Mouse (Mus musculus) embryo, embryonic 9.5 days (tissue): ENCODE results near the gene Xk.
"Not testable (repeated sequence)": the region's sequence is repeated elsewhere in the genome, so short reads cannot be mapped to it uniquely, and the experiment has no call there.

Experiments
- DNase-seq: peaks from one replicate; pipeline ENCODE4 v3.0.0-alpha.2; 2017; ENCODE audit errors: extremely low spot score

Xk gene

DNA sequence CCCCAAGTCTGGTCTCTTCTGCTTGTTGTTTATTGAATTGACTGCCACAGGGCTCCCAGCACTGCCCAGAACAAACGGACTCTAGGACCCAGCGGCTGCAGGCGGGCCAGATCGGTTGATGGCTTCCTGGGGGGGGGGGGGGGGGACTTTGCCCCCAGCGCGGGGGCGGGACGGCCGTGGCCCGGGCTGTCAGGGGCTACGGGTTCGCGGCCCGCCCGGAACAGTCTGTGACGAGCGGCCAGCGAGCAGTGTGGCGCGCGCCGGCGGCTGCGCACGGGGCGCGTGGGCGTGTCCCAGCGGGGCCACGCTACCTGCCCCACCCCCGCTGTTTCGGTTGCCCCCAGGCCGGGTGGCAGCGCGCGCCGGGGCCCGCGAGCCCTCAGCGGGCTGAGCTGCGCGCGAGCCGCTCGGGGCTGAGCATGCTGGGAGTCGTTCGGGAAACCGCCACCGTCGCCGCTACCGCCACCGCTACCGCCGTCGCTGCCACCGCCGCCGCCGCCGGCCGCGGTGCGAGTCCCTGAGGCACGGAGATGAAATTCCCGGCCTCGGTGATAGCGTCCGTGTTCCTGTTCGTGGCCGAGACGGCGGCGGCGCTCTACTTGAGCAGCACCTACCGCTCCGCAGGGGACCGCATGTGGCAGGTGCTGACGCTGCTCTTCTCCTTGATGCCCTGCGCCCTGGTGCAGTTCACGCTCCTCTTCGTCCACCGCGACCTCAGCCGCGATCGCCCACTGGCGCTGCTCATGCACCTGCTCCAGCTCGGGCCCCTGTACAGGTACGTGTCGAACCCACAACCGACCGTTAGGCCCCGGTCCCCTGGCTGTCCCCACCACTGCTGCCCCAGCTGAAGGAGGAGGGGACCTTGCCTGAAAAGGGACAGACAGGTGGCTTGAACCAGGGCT is at the start of gene Xk:
Gene Xk, plus strand, starts transcription at position 297 of the 902 bp plus-strand sequence.
- DNase-seq: peak; percentile 57

DNA sequence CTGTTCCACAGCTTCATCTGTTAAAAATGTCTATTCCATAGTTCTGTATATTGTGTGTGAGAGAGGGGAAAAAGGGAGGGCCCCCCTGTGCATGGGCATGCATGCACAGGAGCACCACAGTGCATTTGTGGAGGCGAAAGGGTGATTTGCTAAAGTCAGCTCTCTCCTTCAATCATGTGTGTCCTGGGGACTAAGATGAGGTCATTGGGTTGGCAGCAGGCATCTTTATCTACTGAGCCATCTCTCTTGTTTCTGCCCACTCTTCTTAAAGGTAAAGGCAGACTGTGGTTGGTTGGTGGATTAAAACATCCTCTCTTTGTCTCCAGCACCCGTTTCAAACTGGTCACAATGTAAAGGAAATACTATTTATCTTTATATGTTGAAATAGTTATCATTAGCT is 45.5 kb upstream of the Xk start:
- no peak for DNase-seq

DNA sequence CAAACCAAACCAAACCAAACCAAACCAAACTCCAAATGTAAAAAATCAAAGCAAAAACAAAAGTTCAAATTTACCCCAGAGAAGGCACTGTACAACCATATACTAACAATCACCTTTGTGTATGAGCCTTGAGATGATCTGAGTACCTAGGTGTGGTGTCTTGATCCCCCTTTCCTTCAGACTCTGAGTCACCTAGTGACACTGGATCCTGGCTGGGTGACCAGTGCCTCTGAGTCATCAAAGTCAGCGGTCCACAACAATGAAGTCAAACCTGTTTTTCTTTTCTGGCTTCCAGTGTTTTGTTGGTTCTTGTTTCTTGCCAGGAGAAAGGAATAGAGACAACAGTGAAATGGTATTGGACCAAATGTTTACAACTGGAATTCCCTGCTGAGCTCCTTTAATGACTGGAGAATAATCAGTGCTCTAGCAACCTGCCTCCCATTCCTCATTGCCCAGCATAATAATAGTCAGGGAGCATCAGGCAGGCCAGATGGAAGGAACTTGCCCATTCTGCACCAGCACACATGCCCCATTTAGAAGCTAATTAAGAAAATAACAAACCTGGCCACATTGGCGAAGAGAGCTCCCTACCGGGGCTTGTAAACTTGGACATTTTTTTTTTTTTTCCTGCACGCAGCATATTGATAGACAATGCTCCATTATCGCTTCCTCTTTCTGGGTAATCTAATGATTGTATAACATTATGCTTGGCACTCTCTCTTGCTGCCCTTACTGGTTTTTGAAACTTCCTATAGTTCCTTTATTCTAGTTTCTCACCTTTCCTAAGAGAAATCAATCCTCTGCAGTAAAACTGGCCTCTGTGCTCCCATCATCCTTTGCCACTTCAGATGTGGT is 31.6 kb upstream of the Xk start:
- DNase-seq: no peak

DNA sequence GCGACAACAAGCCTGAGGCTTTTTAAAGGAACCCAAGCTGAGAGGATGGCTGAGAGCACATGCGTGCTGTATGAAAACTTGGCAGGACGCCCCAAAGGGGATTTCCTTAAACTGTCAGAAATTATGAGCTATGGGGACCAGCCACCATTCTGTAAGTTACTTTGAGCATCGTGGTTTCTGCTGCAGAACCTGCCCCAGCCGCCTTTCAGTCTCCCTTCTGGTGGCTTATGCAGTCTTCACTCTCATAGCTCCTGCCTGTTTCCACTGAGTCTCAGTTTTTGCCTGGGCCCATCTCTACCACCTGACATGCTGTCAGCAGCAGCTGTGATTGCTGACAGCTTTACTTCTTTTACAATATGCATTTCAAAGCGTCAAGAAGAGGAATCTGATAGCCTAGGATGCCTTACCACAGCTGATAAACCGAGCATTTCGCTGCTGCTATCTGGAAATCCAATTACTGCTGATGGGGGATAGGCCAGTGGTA is 29.1 kb upstream of the Xk start:
- DNase-seq: no peak

DNA sequence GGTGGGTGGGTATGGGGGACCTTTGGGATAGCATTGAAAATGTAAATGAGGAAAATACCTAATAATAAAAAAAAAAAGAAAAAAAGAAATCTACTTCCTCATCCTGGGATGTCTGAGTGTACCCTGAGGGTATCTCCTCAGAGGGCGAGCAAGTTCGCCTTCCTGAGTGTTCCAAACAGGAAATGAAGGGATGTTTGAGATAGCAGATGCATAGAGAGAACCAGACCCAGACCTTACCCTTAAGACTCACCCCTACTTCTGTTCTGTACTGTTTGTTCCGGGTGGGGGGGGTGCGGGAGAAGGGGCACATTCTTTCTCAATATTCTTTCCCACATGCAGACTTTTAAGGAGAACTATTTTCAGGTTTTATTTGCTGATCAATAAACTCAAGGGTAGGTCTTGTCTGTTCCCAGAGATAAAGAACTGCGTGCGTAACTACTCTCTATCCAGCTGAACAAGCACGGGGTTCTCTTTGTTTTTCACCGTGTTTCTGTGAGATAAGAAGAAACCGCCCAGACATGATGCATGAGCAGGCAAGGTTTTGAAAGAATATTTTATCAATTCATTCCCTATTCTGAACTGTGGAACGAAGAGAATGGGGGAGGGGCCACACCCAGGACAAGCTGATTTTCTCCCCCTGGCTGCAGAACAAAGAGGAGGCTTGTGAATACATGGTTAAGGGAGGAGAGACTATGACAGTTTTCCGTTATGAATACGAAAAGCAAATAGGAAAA is 27.8 kb upstream of the Xk start:
- DNase-seq: no peak

DNA sequence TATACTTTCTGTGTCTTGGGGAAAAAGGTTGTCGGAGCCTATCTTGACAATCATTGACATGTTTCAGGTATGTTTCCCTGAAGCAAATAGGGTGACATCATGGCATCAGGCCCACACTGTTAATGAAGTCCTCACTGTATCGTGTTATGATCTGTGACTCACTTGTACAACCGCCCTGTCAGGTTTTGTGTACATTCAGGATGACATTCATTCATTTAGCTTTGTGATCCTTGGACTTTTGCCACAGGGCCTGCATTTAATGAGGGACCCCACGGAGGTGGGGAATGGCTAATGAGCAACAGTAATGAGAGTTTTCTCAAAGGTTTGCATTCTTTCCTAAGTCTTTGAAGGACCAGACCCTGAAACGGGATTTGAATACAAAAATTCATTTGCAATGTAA is 23.6 kb upstream of the Xk start:
- DNase-seq: no peak

DNA sequence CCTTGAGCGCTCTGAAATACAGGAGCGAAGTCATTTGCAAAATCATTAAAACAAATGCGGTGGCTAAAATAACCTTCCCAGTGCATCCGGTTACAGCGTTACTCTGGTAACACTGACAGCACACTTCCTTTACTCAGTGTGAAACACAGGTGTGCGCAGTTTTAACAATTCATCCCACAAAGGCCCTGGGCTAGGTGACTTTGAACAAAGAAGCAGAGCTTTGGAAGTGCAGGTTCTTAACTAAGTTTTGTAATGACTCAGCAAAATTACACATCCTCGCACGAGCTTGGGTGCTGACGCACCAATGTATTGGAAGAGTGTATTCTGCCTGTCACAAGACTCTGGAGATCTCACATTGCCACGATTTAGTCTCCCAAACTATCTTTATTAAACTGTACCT is 18.6 kb upstream of the Xk start:
- no peak for DNase-seq

DNA sequence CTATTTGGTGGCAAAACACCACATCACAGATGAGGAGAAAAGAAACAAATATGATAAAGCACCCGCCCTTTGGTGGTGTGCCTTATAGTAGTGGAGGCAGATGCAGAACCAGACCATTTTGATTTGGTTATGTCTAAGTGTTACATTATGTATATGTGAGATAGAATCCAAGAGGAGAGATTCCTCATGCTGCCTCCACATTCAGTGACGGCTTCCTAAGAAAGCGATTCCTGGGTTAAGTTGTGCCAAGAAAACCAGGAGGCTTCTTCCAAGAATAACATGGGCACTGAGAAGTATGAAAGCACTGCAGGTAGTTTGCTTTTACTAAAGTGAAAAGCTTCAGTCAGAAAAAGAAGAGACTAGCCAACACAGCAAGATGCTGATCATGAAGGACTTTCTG is 17.7 kb upstream of the Xk start:
- no peak for DNase-seq

DNA sequence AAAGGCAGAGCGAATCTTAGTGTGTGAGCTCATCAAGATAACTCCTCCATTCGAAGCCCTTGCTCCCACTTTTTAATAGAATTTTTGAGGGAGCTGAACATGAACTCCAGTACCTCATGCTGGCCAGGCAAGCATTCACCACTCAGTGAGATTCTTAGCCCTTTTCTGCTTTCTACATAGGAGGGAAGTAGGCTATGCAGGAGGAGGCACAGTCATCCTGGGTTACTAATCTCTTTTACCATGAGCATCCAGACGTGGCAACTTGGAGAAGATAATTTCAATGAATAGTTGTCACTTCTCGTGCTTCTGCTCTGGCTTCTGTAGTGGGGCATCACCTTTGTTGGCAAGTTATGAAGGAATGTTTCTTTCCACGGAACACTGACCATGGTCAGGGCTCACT is 15.8 kb upstream of the Xk start, which contains the start of gene Gm14862:
Gene Gm14862, minus strand, starts transcription at position 134 of the 400 bp plus-strand sequence.
- DNase-seq: no peak

DNA sequence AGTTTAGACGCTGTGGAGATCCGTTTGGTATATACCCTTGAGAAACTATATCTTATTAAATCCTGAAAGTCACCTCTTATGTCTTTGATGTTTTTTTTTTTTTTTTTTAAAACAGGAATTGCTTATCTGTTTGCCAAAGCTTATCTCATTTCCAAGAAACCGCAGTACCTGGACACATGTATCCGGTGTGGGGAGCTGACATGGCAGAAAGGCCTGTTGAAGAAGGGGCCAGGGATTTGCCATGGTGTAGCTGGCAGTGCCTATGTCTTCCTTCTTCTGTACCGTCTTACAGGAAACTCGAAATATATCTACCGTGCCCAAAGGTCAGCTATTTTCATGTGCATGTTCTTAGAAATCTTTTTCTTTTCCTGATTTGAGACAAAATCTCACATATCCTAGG is 14.7 kb upstream of the Xk start:
- no peak for DNase-seq

DNA sequence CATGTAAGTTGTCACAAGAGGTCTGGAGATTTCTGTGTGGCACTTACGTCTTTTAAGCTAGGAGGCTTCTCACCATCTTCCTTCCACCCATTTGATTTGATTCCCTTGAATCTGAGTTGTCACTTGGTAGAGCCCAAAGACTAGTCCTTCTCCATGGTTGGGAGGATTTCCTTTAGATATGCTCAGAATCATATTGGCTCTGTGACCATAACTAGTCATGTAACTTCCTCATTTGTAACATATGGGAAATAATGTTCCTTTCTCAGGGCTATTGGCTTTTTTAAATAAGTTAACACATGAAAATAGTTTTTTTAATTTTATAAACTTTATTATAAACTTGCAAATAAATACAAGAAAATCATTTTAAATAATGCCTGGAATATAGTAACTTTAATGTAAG is 13.3 kb upstream of the Xk start:
- no peak for DNase-seq

DNA sequence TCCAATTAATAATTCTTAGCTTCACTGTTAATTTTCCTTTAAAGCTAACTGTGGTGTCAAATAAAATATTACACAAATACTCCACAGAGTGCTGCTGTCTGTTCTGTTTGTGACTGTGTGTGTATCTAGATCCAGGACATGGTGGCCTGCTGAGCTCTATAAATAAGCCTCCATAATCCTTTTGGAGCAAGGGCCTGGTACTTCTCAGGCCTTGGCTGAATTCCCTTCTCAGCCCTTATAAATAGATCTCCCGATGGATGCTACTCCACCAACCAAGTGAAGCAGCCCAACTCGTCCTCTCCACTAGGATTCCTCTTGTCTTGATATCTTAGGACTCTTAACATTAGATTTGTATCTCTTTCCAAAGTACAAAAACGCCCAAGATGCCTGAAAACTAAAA is 1.4 kb upstream of the Xk start:
- DNase-seq: no peak

DNA sequence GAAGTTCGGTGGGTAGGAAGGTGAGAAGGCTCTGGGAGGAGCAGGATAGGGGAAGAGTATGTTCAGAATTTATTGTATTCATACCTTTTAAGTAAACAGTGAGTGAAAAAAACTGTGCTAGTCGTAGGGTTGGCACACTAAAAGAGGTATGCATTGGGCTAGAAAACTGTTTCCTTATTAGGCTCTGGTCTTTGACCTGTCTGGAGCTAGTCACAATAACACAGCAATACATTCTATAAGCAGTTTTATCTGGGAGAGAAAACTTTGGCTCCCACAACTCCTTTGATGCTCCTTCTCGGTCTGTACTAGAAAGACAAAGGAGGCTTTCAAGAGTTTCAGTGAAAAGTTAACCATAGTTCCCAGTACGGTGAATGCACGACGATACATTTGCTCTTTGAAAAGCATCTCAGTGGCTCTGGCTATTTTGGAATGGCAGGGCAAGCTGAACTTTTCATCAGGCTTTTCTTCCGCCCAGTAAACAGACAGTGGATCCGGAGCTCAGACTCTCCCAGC is 553 bp upstream of the Xk start:
- DNase-seq: no peak

DNA sequence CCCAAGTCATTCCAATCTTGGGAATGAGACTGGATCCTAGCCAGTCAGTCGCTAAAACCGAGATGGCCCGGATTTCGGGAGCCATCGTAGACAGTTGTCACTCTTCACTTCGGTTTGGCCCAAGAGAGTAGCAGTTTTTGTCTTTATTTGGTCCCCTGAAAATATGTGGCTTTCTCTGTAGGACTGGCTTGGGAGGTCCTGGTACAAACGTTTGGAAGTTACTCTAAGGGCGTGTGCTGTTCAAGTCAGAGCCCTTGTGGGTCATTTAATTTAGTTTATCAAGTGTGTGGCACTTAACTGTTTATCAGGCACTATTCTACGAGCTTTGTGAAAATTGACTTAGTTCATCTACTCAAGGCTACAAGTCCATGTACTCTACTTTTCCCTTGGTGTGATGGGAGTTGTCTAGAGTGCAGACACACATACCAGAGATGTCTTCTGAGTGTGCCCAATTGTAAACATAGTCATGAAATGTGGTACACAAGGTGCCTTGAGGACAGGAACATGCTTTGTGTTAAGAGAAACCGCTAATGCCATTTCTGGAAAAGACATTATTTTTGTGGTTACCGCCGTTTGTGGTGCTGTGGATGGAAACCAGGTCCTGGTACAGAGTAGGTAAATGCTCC is 934 bp downstream of the Xk start:
- DNase-seq: no peak

DNA sequence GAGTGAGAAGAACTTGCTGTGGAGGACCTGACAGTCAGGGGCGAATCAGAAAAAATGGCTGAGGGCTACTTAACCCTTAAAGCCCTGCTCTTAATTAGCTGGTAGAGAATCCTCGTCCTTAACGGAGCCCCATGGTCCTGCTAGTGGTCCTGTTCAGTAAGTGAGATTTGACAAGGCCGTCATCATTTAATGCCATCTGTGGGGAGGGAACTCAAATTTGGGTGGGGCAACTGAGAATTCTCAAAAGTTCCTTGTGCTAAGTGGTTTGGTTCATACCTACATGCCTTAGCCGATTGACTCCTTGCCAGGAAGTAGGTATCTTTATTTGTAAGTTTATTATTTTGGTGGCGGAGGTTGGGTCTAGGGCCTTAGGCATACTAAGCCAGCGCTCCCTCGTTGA is 1.8 kb downstream of the Xk start:
- no peak for DNase-seq

DNA sequence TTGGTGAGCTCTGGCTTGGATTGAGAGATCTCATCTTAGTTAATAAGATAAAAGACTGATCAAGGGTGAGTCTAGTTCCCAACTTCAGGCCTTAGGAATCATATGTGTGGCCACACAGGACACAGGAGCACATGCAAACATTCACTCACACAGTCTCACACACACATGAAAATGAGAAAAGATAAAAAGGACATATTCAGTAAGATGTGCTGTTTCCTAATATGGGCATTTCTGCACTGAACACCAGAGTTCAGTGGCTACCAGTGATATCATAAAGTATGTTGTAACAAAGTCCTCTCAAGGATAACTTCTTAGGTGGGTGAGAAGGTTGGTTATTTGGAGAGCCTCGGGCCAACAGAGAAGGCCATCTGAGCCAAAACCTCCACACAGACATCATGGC is 10.9 kb downstream of the Xk start, which contains the start of gene H2al1m:
Gene H2al1m, plus strand, starts transcription at position 301 of the 400 bp plus-strand sequence.
- DNase-seq: not testable (repeated sequence)

DNA sequence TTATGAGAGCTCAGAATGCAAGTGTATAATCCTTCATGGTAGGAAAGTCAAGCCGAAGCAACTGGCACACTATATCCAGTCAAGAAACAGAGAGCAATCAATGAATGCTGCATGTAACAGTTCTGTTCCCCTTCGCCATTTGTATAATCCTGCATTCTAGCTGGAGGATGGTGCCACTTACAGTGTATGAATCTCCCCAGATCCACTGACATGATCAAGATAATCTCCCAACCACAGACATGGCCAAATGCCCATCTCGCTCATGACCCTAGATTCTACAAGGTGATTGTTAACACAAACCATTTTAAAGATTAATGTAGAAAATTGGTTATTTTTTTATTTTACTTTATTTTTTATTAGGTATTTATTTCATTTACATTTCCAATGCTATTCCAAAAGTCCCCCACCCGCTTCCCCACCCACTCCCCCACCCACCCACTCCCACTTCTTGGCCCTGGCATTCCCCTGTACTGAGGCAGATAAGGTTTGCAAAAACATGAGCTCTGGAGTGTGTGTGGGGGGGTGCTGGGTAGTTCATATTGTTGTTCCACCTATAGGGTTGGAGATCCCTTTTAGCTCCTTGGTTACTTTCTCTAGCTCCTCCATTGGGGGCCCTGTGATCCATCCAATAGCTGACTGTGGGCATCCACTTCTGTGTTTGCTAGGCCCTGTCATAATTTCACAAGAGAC is 20.7 kb downstream of the Xk start:
- DNase-seq: not testable (repeated sequence)

DNA sequence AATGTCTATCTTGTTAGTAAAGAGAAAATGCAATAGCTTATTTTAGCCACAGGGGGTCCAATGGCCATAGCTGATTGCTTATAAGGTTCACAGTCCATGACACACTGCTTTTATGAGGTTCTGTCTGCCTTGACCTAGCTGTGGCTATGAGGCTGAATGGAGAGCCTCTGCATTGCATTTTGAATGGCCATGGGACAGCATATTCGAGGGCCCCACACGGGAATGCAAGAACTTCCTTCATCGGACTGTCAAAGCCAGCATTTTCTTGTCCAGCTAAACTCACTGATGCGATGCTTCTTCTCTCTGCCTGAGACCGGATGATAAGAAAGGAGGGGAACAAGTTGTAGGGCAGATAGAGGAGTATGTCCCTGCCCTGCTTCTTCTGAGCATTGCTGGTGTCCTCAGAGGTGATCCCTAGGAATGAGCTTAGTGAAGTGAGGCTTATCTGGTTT is 25.9 kb downstream of the Xk start:
- DNase-seq: no peak

DNA sequence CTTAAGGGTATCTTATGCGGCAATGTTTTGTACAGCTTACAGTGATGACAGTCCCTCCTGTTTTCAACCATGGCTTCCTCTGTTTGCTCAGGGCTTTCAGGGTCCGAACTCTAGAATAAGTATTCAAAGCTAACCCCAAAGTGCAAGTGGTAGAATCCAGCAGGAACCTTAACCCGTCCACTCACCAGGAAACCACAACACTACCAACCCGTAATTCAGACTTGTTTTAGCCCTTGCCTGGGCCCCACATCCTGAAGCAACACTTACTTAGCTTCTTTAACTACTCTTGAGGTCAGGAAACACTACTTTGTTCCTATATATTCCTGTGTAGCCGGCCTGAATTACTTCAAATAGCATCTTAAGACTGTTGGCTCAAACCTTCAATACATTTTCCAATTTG is 30.2 kb downstream of the Xk start:
- no peak for DNase-seq

DNA sequence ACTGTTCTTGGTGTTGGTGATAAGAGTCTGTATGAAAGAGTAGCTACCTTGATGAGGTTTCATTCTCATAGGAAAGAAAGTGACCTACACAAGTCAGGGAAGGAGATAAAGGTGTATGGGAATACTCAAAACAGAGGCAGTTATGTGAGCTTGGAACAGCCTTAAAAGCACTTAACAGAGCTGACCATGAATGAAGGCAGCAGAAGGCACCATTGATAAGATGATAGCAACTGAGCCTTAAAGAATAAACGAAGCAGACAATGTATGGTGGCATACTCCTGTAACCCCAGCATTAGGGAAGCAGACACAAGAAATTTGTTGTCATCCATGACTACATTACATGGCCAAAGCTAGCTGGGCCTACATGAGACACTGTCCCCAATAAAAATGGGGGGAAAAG is 30.9 kb downstream of the Xk start:
- DNase-seq: no peak
